Mouse (Mus musculus): ENCODE data around the gene Nanog.
A peak's percentile ranks its signal among the peaks of the same experiment; 100 is the strongest.
"Not testable (repeated sequence)": the region's sequence is repeated elsewhere in the genome, so short reads cannot be mapped to it uniquely, and the experiment has no call there.

The Nanog gene

GRCm38 (mm10) chr6:122702480-122703124 is 4.7 kb upstream of the Nanog start:
- DNase-seq (ENCODE audit: low spot score in 2 of 2): peak; percentile 1 to 58

- DNase-seq (ENCODE audit: low spot score in 2 of 2): no peak
These were observed 4.0 kb upstream of the Nanog start for GRCm38 (mm10) chr6:122703251-122703650.

- no peak for DNase-seq (ENCODE audit: low spot score in 2 of 2)
These were observed 3.6 kb upstream of the Nanog start for GRCm38 (mm10) chr6:122703706-122704105.

GRCm38 (mm10) chr6:122706337-122706840 is 900 bp upstream of the Nanog start:
- DNase-seq (ENCODE audit: low spot score in 2 of 2): no peak

- no peak for DNase-seq (ENCODE audit: low spot score in 2 of 2)
These were observed 1.5 kb downstream of the Nanog start for GRCm38 (mm10) chr6:122708826-122709225.

- DNase-seq (ENCODE audit: low spot score in 2 of 2): no peak
These were observed 4.2 kb downstream of the Nanog start for GRCm38 (mm10) chr6:122711455-122711854.

- DNase-seq (ENCODE audit: low spot score in 2 of 2): peak in 1 of 2 experiments; percentile 21
These were observed 5.8 kb downstream of the Nanog start for GRCm38 (mm10) chr6:122713116-122713515.

GRCm38 (mm10) chr6:122714707-122715365 is 7.5 kb downstream of the Nanog start:
- DNase-seq (ENCODE audit: low spot score in 2 of 2): no peak

GRCm38 (mm10) chr6:122715886-122716285 is 8.6 kb downstream of the Nanog start:
- DNase-seq (ENCODE audit: low spot score in 2 of 2): no peak

- not testable (repeated sequence) for DNase-seq (ENCODE audit: low spot score in 2 of 2)
These were observed 10.9 kb downstream of the Nanog start for GRCm38 (mm10) chr6:122718224-122718623.

- peak in 1 of 2 experiments; percentile 59 for DNase-seq (ENCODE audit: low spot score in 2 of 2)
These were observed 12.7 kb downstream of the Nanog start for GRCm38 (mm10) chr6:122719942-122720341.

GRCm38 (mm10) chr6:122739952-122740351 is 32.7 kb downstream of the Nanog start:
- DNase-seq (ENCODE audit: low spot score in 2 of 2): peak; percentile 46 to 57

- no peak for DNase-seq (ENCODE audit: low spot score in 2 of 2)
These were observed 34.4 kb downstream of the Nanog start for GRCm38 (mm10) chr6:122741460-122742227.

GRCm38 (mm10) chr6:122742228-122742899 is 35.1 kb downstream of the Nanog start:
- no peak for DNase-seq (ENCODE audit: low spot score in 2 of 2)

- DNase-seq (ENCODE audit: low spot score in 2 of 2): no peak
These were observed 36.1 kb downstream of the Nanog start for GRCm38 (mm10) chr6:122743353-122743752.

GRCm38 (mm10) chr6:122744505-122745249 is 37.4 kb downstream of the Nanog start:
- DNase-seq (ENCODE audit: low spot score in 2 of 2): no peak

- no peak for DNase-seq (ENCODE audit: low spot score in 2 of 2)
These were observed 43.3 kb downstream of the Nanog start for GRCm38 (mm10) chr6:122750579-122750978.

- DNase-seq (ENCODE audit: low spot score in 2 of 2): no peak
These were observed 48.6 kb downstream of the Nanog start for GRCm38 (mm10) chr6:122755913-122756312.

- DNase-seq (ENCODE audit: low spot score in 2 of 2): no peak
These were observed 51.4 kb downstream of the Nanog start for GRCm38 (mm10) chr6:122758732-122759131.

- no peak for DNase-seq (ENCODE audit: low spot score in 2 of 2)
These were observed 53.8 kb downstream of the Nanog start for GRCm38 (mm10) chr6:122761011-122761599.

GRCm38 (mm10) chr6:122761901-122762300 is 54.6 kb downstream of the Nanog start:
- DNase-seq (ENCODE audit: low spot score in 2 of 2): no peak
